ENCODE assay signal across 24 mouse cellular contexts in genomic region chr4:63259066-63259465, GRCm38 (mm10). TPM values are rescaled to one million over a fixed set of nuclear protein-coding genes. Genes with fewer than 3 reads are reported as not detected.
DNase-seq lines count a peak whose midpoint lies in the region; TF ChIP-seq lines count a peak whose summit lies in the region.
"Had no signal": no experiment of that assay in that cellular context is flagged by ENCODE, and none has a peak within 500 bp of the region (broad histone marks: within the 10 kb centered on the region; RNA-seq: fewer than 3 reads in every experiment).

No protein-coding gene starts in this region.

- no peak for TF ChIP-seq CTCF in cerebellum, adult 2 months (IDR thresholded peaks at IDR 0.05; ENCODE audit: borderline replicate concordance, insufficient read depth, low read depth, low read length)
- TF ChIP-seq CTCF in layer of hippocampus, adult 2 months (conservative IDR thresholded peaks at IDR 0.05): no peak

- H3K27me3 ChIP-seq in cerebellum, adult 2 months (ENCODE audit: control insufficient read depth, insufficient read depth, low read length): no peaks in the 10 kb centered on the region
- no peaks in the 10 kb centered on the region for H3K27me3 ChIP-seq in hindbrain, embryonic 10.5 days (ENCODE audit: insufficient read depth, poor library complexity, severe bottlenecking)
- H3K27me3 ChIP-seq: heart, embryonic 12.5 days; midbrain, embryonic 15.5 days; neural tube, embryonic 12.5 days had no signal

- TF ChIP-seq POLR2A in cerebellum, adult 2 months (IDR thresholded peaks at IDR 0.05; ENCODE audit: borderline replicate concordance, insufficient read depth, low read length): no peak

- DNase-seq in NIH3T3 (ENCODE audit: low read depth) (peak; percentile 50), adipocyte (ENCODE audit: low spot score) (peak; percentile 41)
- DNase-seq in cerebellum, adult 2 months: peak; percentile 71 to 83
- peak; percentile 72 to 78 for DNase-seq in cerebellum, postnatal 14 days
- DNase-seq in hindbrain, embryonic 10.5 days (ENCODE audit: low spot score): no peak
- no peak for DNase-seq in neural tube, embryonic 10.5 days (ENCODE audit: extremely low spot score, low spot score)
- DNase-seq in layer of hippocampus, adult 2 months (ENCODE audit: low spot score in 2 of 2): no peak
- DNase-seq: adrenal gland, postnatal 14 days; B cell, adult 2 months; gastrocnemius, postnatal 25 days; heart, adult 11 months; heart, postnatal 4 days; kidney, postnatal 14 days; lung, embryonic 14.5 days; lung, postnatal 14 days; right cerebral cortex, adult 18-20 months; spleen, adult 18-20 months; thymus, postnatal 25 days had no signal

- peaks cover 9% of the 10 kb centered on the region for H3K4me1 ChIP-seq in cerebellum, adult 2 months (ENCODE audit: control insufficient read depth, insufficient read depth, low read length)
- peaks cover 17% of the 10 kb centered on the region for H3K4me1 ChIP-seq in hindbrain, embryonic 10.5 days (replicated peaks)
- H3K4me1 ChIP-seq: neural tube, embryonic 12.5 days had no signal

- H3K27ac ChIP-seq in cerebellum, adult 2 months (ENCODE audit: insufficient read depth, low read length): no peak overlapping the region
- no peak overlapping the region for H3K27ac ChIP-seq in hindbrain, embryonic 10.5 days
- H3K27ac ChIP-seq in layer of hippocampus, adult 2 months: no peak overlapping the region
- H3K27ac ChIP-seq: hindbrain, embryonic 14.5 days; left cerebral cortex, adult 2 months; liver, embryonic 14.5 days; midbrain, embryonic 15.5 days; neural tube, embryonic 12.5 days had no signal

- WGBS in cerebellum, adult 2 months: 32% methylated on average over 6 of the region's 6 CpGs
- WGBS in hindbrain, embryonic 10.5 days: 93% methylated on average over 6 of the region's 6 CpGs

- no peaks in the 10 kb centered on the region for H3K36me3 ChIP-seq in hindbrain, embryonic 10.5 days
- H3K36me3 ChIP-seq: midbrain, embryonic 15.5 days; neural tube, embryonic 12.5 days had no signal

- H3K9me3 ChIP-seq in hindbrain, embryonic 10.5 days: no peaks in the 10 kb centered on the region
- H3K9me3 ChIP-seq: heart, embryonic 12.5 days; midbrain, embryonic 15.5 days; neural tube, embryonic 12.5 days had no signal

- no peak overlapping the region for H3K4me3 ChIP-seq in cerebellum, adult 2 months (replicated peaks; ENCODE audit: insufficient read depth, low read depth, low read length)
- H3K4me3 ChIP-seq in hindbrain, embryonic 10.5 days: no peak overlapping the region
- no peak overlapping the region for H3K4me3 ChIP-seq in layer of hippocampus, adult 2 months
- H3K4me3 ChIP-seq: heart, embryonic 12.5 days; left cerebral cortex, adult 2 months; midbrain, embryonic 15.5 days; neural tube, embryonic 12.5 days had no signal

RNA-seq across cellular contexts. Expression of gene Col27a1, which starts 45.3 kb away (rescaled TPM):
- 24.2 and 27.4 TPM in 2 replicates for polyA plus RNA-seq in cerebellum, adult 2 months (2012; rRNA removed)
- polyA plus RNA-seq in hindbrain, embryonic 10.5 days (2016; fragmentation: Nextera tagmentation; extraction: Ambion mirVana): 2.4 and 3.3 TPM in 2 replicates
- total RNA-seq in layer of hippocampus, adult 2 months (2021): 1 to 10 TPM; 4.1 to 5.1 TPM

Comparison
In these comparisons a context has a peak if more than half of its experiments do, and no peak if none do; other contexts are left out.
1. DNase-seq: peak in NIH3T3 (single experiment), adipocyte (single experiment), cerebellum, adult 2 months (2 of 2) and cerebellum, postnatal 14 days (2 of 2); none in hindbrain, embryonic 10.5 days (single experiment), neural tube, embryonic 10.5 days (single experiment) and layer of hippocampus, adult 2 months (0 of 2).